Mouse (Mus musculus) small intestine, adult 2 months (tissue): ENCODE measurements around the gene Fam198b.

Experiments used
- CTCF ChIP-seq: fragments of 200-500 bp; IDR thresholded peaks from 2 replicates; pipeline ENCODE4 v1.5.1; 2012; ENCODE audit warnings: low read depth, mild to moderate bottlenecking, control low read depth, inconsistent platforms, low read length, moderate library complexity, mixed read lengths; ENCODE audit not compliant: insufficient replicate concordance, insufficient read length; ENCODE audit errors: extremely low read depth
- POLR2A ChIP-seq: fragments of 200-500 bp; IDR thresholded peaks from 2 replicates; pipeline ENCODE4 v1.6.1; 2012; ENCODE audit warnings: low read depth, mild to moderate bottlenecking, control low read depth, inconsistent platforms, low read length, moderate library complexity

- TF ChIP-seq POLR2A (no peak), CTCF (no peak)
These were observed 96.4 kb downstream of the Fam198b start for GRCm38 (mm10) chr3:79980714-79981113.
